Mouse (Mus musculus): ENCODE measurements at regions not wholly inside any gene's neighbourhood (a gene's known extent, or its start where the extent isn't known, plus 50 kb on each side); places are given as distances from the start of the nearest gene placed in this dataset.

DNA sequence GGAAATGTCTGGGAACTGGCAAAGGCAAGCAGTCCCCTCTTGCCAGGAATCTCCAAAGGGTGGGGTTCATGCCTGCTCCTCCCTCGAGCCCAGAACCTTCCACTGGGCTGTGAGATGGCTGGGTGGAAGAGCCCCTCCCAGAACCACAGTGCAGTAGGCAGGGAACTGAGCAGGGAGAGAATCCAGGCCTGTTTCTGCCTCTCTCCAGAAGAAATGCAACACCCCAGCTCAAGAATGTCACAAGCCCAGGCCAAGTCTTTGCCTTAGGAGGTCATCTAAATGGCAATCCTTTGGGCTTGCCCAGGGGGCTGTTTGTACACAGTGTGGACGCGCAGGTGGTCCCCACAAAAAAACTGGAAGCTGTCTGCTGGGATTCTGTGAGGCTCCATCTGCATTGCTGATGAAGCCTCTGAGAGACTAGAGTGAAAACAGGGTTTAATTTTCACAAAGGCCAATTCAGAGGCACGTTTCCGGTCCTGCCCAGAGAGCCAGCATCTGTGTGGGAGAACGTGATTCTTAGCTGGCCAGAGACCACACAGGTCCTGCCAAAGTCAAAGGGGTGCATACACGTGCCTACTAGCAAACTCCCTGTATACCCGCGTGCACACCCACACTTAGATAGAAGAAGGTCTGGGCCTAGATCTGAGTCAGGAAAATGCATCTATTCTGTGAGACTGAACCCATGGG, 129.0 kb downstream of the Hmg20a start:
- Histone ChIP-seq H3K4me3 (ENCODE audit: control insufficient read depth in 1 of 2, insufficient read depth in 1 of 2, low read depth in 1 of 2, low read length in 2 of 2) (no peak overlapping the region), H3K9ac (ENCODE audit: low read length) (no peak overlapping the region), H3K36me3 (ENCODE audit: control insufficient read depth, insufficient read depth, low read length) (no peaks in the 10 kb centered on the region), H3K9me3 (ENCODE audit: control insufficient read depth, low read length) (no peaks in the 10 kb centered on the region), H3K27me3 (ENCODE audit: control insufficient read depth, insufficient read depth, low read length) (no peaks in the 10 kb centered on the region), H3K4me1 (ENCODE audit: control insufficient read depth in 2 of 2, insufficient read depth in 2 of 2, low read length in 2 of 2) (peaks cover 22 to 25% of the 10 kb centered on the region in 2 experiments), H3K27ac (replicated peaks in 1 of 2; ENCODE audit: control insufficient read depth in 1 of 2, insufficient read depth in 1 of 2, low read depth in 2 of 2, low read length in 2 of 2) (peak overlapping the region in 1 of 2 experiments; percentile 38; a peak in 2 of 4 replicates), H3K4me2 (ENCODE audit: low read length) (no peak overlapping the region)
- 64% methylated on average over 9 of the region's 9 CpGs for WGBS
- no peak for ATAC-seq (ENCODE audit: insufficient number of reproducible peaks, insufficient read depth, low FRiP score, low read depth)

DNA sequence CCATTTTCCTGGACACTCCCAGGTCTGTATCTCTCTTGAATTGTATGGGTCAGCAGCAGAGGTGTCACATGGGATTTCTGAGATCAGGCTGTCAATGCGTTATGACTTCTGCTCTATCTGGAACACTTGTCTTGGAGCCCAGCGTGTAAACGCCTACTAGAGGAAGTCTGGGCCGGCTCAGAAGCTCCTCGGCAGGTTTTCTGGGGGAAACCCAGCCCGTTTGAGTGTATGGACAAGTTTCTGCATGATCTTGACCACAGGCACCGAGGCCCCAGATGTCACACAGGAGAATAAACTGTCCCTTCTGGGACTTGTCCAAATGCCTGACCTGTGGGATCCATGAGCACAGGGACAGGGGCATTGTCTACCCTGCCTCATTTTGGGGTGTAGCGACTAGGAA, 131.4 kb downstream of the Hmg20a start:
- ATAC-seq (ENCODE audit: insufficient number of reproducible peaks, insufficient read depth, low FRiP score, low read depth): no peak
- Histone ChIP-seq H3K27ac (replicated peaks in 1 of 2; ENCODE audit: control insufficient read depth in 1 of 2, insufficient read depth in 1 of 2, low read depth in 2 of 2, low read length in 2 of 2) (no peak overlapping the region), H3K36me3 (ENCODE audit: control insufficient read depth, insufficient read depth, low read length) (no peaks in the 10 kb centered on the region), H3K4me3 (ENCODE audit: control insufficient read depth in 1 of 2, insufficient read depth in 1 of 2, low read depth in 1 of 2, low read length in 2 of 2) (no peak overlapping the region), H3K27me3 (ENCODE audit: control insufficient read depth, insufficient read depth, low read length) (no peaks in the 10 kb centered on the region), H3K9me3 (ENCODE audit: control insufficient read depth, low read length) (no peaks in the 10 kb centered on the region), H3K4me2 (ENCODE audit: low read length) (no peak overlapping the region), H3K9ac (ENCODE audit: low read length) (no peak overlapping the region), H3K4me1 (ENCODE audit: control insufficient read depth in 2 of 2, insufficient read depth in 2 of 2, low read length in 2 of 2) (peaks cover 27 to 30% of the 10 kb centered on the region in 2 experiments)
- WGBS: 48% methylated on average over 8 of the region's 8 CpGs

DNA sequence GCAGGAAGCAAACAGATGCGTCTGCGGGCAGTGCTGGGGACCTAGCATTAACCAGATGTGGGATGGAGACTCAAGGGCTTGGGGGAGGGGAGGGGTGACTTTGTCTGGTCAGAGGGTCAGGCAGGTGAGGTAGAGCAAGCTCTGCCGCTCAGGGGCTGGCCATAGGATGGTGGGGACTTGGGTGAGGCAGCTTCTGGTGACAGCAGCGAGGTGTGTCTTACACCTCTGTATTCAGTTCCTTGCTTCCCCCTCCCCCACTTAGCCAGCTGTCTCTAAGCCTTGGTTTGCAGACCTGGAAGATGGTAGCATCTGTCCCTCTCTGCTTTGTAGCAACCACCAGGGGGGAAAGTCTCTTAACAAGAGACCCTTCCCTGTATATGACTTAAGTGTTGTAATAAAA, 131.8 kb downstream of the Hmg20a start:
- H3K36me3 ChIP-seq (ENCODE audit: control insufficient read depth, insufficient read depth, low read length): no peaks in the 10 kb centered on the region
- no peak overlapping the region for H3K9ac ChIP-seq (ENCODE audit: low read length)
- H3K4me3 ChIP-seq (ENCODE audit: control insufficient read depth in 1 of 2, insufficient read depth in 1 of 2, low read depth in 1 of 2, low read length in 2 of 2): no peak overlapping the region
- H3K27ac ChIP-seq (replicated peaks in 1 of 2; ENCODE audit: control insufficient read depth in 1 of 2, insufficient read depth in 1 of 2, low read depth in 2 of 2, low read length in 2 of 2): no peak overlapping the region
- H3K27me3 ChIP-seq (ENCODE audit: control insufficient read depth, insufficient read depth, low read length): no peaks in the 10 kb centered on the region
- ATAC-seq (ENCODE audit: insufficient number of reproducible peaks, insufficient read depth, low FRiP score, low read depth): no peak
- H3K4me1 ChIP-seq (ENCODE audit: control insufficient read depth in 2 of 2, insufficient read depth in 2 of 2, low read length in 2 of 2): peaks cover 23 to 27% of the 10 kb centered on the region in 2 experiments
- H3K9me3 ChIP-seq (ENCODE audit: control insufficient read depth, low read length): no peaks in the 10 kb centered on the region
- H3K4me2 ChIP-seq (ENCODE audit: low read length): no peak overlapping the region
- WGBS: 63% methylated on average over 4 of the region's 4 CpGs

DNA sequence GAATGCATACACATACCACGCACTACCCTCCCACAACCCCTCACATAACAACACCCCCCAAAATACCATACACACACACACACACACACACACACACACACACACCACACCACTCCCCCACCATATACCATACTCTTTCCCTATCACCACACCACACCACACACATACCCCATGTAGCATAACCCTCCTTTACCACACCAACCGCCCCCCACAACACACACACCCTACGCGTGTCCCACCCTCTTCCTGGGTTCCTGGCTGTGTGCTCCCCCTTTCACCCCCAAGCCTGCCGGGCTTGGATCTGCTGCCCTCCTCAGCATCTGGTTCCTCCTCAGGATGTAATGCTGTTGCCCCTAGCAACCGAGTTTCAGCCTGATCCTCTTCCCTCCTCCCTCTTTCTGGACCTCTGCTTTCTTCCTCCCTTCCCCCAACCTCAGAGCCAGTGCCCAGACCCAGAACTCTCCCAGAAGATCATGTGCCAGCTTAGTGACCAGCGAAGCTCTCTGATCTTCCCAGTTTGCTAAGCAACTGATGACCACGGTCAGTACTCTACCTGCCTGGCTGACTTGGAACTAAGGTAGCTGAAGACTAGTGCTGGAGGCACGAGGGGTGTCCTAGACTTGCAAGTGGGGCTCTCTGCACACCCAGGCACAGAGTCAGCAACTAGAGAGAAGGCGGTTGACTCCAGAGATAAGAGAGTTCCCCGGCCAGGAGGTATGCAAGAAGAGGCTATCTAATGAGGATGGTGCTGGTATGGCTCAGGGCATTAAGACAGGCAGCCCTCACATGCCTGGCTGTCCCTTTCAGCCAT, 133.2 kb downstream of the Hmg20a start:
- Histone ChIP-seq H3K9me3 (ENCODE audit: control insufficient read depth, low read length) (no peaks in the 10 kb centered on the region), H3K4me1 (ENCODE audit: control insufficient read depth in 2 of 2, insufficient read depth in 2 of 2, low read length in 2 of 2) (peaks cover 18 to 23% of the 10 kb centered on the region in 2 experiments), H3K4me3 (ENCODE audit: control insufficient read depth in 1 of 2, insufficient read depth in 1 of 2, low read depth in 1 of 2, low read length in 2 of 2) (no peak overlapping the region), H3K27me3 (ENCODE audit: control insufficient read depth, insufficient read depth, low read length) (no peaks in the 10 kb centered on the region), H3K4me2 (ENCODE audit: low read length) (no peak overlapping the region), H3K36me3 (ENCODE audit: control insufficient read depth, insufficient read depth, low read length) (no peaks in the 10 kb centered on the region), H3K27ac (replicated peaks in 1 of 2; ENCODE audit: control insufficient read depth in 1 of 2, insufficient read depth in 1 of 2, low read depth in 2 of 2, low read length in 2 of 2) (no peak overlapping the region; a peak in 1 of 4 replicates), H3K9ac (ENCODE audit: low read length) (peak overlapping the region; percentile 30; the same call in 1 of the 2 replicates)
- no peak for ATAC-seq (ENCODE audit: insufficient number of reproducible peaks, insufficient read depth, low FRiP score, low read depth)
- WGBS: 56% methylated on average over 11 of the region's 11 CpGs

DNA sequence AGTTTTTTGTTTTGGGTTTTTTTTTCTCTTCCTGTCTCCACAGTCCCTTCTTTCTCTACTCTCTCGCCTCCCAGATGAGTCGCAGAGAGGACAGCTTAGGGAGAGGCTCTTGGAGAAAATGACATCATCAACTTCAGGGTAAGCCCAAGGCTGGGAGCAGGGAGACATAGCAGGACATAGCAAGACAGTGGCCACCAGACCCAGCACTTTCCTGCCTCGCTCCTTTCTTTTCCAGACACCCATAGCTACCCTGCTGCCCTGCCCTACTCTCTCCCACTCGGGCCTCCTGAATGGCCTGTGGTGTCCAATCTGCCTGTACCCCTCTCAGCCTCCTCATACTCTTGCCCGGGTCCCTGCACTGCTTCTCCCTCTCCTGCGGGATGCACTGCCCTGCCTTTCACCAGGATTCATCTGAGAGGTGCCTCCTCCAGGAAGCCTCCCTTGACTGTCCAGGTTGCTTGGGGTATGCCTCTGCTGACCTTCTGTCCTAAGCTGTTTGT, 133.8 kb downstream of the Hmg20a start:
- Histone ChIP-seq H3K4me2 (ENCODE audit: low read length) (no peak overlapping the region), H3K36me3 (ENCODE audit: control insufficient read depth, insufficient read depth, low read length) (no peaks in the 10 kb centered on the region), H3K4me3 (ENCODE audit: control insufficient read depth in 1 of 2, insufficient read depth in 1 of 2, low read depth in 1 of 2, low read length in 2 of 2) (no peak overlapping the region), H3K4me1 (ENCODE audit: control insufficient read depth in 2 of 2, insufficient read depth in 2 of 2, low read length in 2 of 2) (peaks cover 17 to 23% of the 10 kb centered on the region in 2 experiments), H3K9ac (ENCODE audit: low read length) (peak overlapping the region; percentile 30; the same call in 1 of the 2 replicates), H3K9me3 (ENCODE audit: control insufficient read depth, low read length) (no peaks in the 10 kb centered on the region), H3K27me3 (ENCODE audit: control insufficient read depth, insufficient read depth, low read length) (no peaks in the 10 kb centered on the region), H3K27ac (replicated peaks in 1 of 2; ENCODE audit: control insufficient read depth in 1 of 2, insufficient read depth in 1 of 2, low read depth in 2 of 2, low read length in 2 of 2) (0 out of 4 replicates have a peak overlapping the region, but pooled peaks of 1 of the 2 experiments have one; percentile 27)
- ATAC-seq (ENCODE audit: insufficient number of reproducible peaks, insufficient read depth, low FRiP score, low read depth): 0 out of 2 replicates have a peak, but pooled peaks have one; percentile 14
- 36% methylated on average over 6 of the region's 6 CpGs for WGBS

DNA sequence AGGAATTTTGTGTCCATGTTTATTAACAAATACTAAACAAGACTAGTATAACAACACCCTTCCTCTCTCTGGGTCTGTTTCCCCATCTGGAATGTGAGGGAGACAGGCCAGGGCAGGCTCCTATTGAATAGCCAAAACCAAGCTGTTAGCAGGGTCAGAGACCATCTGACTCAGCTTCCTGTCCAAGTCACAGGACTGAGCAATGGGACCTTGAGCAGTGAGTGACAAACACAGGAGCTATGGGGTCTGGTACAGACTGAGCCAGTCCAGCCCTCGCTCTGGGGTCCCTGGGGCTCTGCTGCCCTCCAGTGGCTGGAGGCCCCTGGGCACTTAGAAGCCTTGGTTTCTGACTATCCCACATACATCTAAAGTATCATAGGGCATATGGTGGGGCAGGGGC, 134.4 kb downstream of the Hmg20a start:
- Histone ChIP-seq H3K27ac (replicated peaks in 1 of 2; ENCODE audit: control insufficient read depth in 1 of 2, insufficient read depth in 1 of 2, low read depth in 2 of 2, low read length in 2 of 2) (no peak overlapping the region), H3K4me2 (ENCODE audit: low read length) (no peak overlapping the region), H3K4me1 (ENCODE audit: control insufficient read depth in 2 of 2, insufficient read depth in 2 of 2, low read length in 2 of 2) (peaks cover 14 to 23% of the 10 kb centered on the region in 2 experiments), H3K4me3 (ENCODE audit: control insufficient read depth in 1 of 2, insufficient read depth in 1 of 2, low read depth in 1 of 2, low read length in 2 of 2) (no peak overlapping the region), H3K36me3 (ENCODE audit: control insufficient read depth, insufficient read depth, low read length) (no peaks in the 10 kb centered on the region), H3K27me3 (ENCODE audit: control insufficient read depth, insufficient read depth, low read length) (no peaks in the 10 kb centered on the region), H3K9me3 (ENCODE audit: control insufficient read depth, low read length) (no peaks in the 10 kb centered on the region), H3K9ac (ENCODE audit: low read length) (no peak overlapping the region)
- ATAC-seq (ENCODE audit: insufficient number of reproducible peaks, insufficient read depth, low FRiP score, low read depth): peak; percentile 73
- 6% methylated on average over 1 of the region's 1 CpGs for WGBS

DNA sequence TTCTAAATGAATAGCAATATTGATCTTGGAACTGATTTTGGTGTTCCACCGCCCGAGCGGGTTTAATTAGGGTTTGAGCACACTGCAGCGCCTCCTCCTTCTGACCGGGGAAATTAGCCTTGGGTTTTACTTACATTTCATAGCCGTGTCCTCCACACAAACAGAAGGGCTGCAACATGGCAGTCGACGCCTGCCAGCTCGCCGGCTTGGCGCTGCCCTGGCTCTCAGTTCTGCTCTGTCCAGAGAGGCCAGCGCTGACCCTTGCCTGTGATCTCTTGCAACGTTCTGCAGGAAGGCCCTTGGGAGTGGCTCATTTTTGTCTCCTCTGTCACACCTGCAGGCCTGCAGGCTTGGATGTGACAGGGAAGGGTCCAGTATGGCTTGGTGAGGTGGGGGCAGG, 135.2 kb downstream of the Hmg20a start:
- Histone ChIP-seq H3K27me3 (ENCODE audit: control insufficient read depth, insufficient read depth, low read length) (no peaks in the 10 kb centered on the region), H3K4me2 (ENCODE audit: low read length) (no peak overlapping the region), H3K9me3 (ENCODE audit: control insufficient read depth, low read length) (no peaks in the 10 kb centered on the region), H3K27ac (replicated peaks in 1 of 2; ENCODE audit: control insufficient read depth in 1 of 2, insufficient read depth in 1 of 2, low read depth in 2 of 2, low read length in 2 of 2) (no peak overlapping the region), H3K36me3 (ENCODE audit: control insufficient read depth, insufficient read depth, low read length) (no peaks in the 10 kb centered on the region), H3K4me1 (ENCODE audit: control insufficient read depth in 2 of 2, insufficient read depth in 2 of 2, low read length in 2 of 2) (peaks cover 14 to 23% of the 10 kb centered on the region in 2 experiments), H3K9ac (ENCODE audit: low read length) (no peak overlapping the region), H3K4me3 (ENCODE audit: control insufficient read depth in 1 of 2, insufficient read depth in 1 of 2, low read depth in 1 of 2, low read length in 2 of 2) (no peak overlapping the region)
- WGBS: 78% methylated on average over 13 of the region's 13 CpGs
- ATAC-seq (ENCODE audit: insufficient number of reproducible peaks, insufficient read depth, low FRiP score, low read depth): no peak
